Mouse (Mus musculus) myocyte (in vitro differentiated cells): ENCODE results near the gene Msx2. TPM values are rescaled to one million over a fixed set of nuclear protein-coding genes. Genes with fewer than 3 reads are reported as not detected.

Experiments
- H3K27me3 ChIP-seq: one replicate; pipeline ENCODE4 v1.6.1; 2011; ENCODE audit not compliant: control insufficient read depth, insufficient read depth, insufficient read length
- H3K36me3 ChIP-seq: one replicate; pipeline ENCODE4 v1.6.1; 2011; ENCODE audit not compliant: control insufficient read depth, insufficient read depth
- H3K4me2 ChIP-seq: one replicate; pipeline ENCODE4 v1.6.1; 2011; ENCODE audit warnings: low read depth, control low read depth
- H3K4me3 ChIP-seq: one replicate; pipeline ENCODE4 v1.5.1; 2011; ENCODE audit warnings: mild to moderate bottlenecking, control low read depth, moderate library complexity
- H3K79me2 ChIP-seq: one replicate; pipeline ENCODE4 v1.6.1; 2011; ENCODE audit not compliant: control insufficient read depth, insufficient read depth
- H3ac ChIP-seq: one replicate; pipeline ENCODE4 v1.6.1; 2011; ENCODE audit not compliant: control insufficient read depth, insufficient read length
- CEBPB ChIP-seq: IDR thresholded peaks from 2 replicates; pipeline ENCODE4 v1.6.1; 2011; ENCODE audit warnings: mild to moderate bottlenecking, moderate library complexity; ENCODE audit not compliant: poor library complexity, insufficient read depth, severe bottlenecking
- E2F4 ChIP-seq: IDR thresholded peaks from one replicate; pipeline ENCODE4 v1.6.1; 2011; ENCODE audit warnings: mild to moderate bottlenecking, control low read depth, moderate library complexity; ENCODE audit not compliant: insufficient read depth
- MAX ChIP-seq: IDR thresholded peaks from one replicate; pipeline ENCODE4 v1.6.1; 2011; ENCODE audit warnings: low read depth, mild to moderate bottlenecking, control low read depth
- MYOD1 ChIP-seq, 3 experiments: IDR thresholded peaks; one replicate each; pipeline ENCODE4 v1.6.1; 2011; ENCODE audit warnings: control low read depth in 2 of 3, low read depth in 2 of 3, mild to moderate bottlenecking in 2 of 3, moderate library complexity in 1 of 3; ENCODE audit not compliant: insufficient read length in 2 of 3, control insufficient read depth in 1 of 3
- MYOG ChIP-seq, 3 experiments: IDR thresholded peaks; one replicate each; pipeline ENCODE4 v1.6.1; 2011; ENCODE audit warnings: control low read depth in 2 of 3, low read depth in 2 of 3, mild to moderate bottlenecking in 2 of 3; ENCODE audit not compliant: insufficient read length in 2 of 3, control insufficient read depth in 1 of 3, insufficient read depth in 1 of 3
- POLR2A ChIP-seq: IDR thresholded peaks from one replicate; pipeline ENCODE4 v1.6.1; 2011; ENCODE audit warnings: low read depth, mild to moderate bottlenecking, control low read depth, moderate library complexity; ENCODE audit not compliant: insufficient read length
- POLR2AphosphoS2 ChIP-seq: IDR thresholded peaks from one replicate; pipeline ENCODE4 v1.6.1; 2011; ENCODE audit warnings: low read depth, control low read depth; ENCODE audit not compliant: insufficient read length
- REST ChIP-seq: IDR thresholded peaks from one replicate; pipeline ENCODE4 v1.6.1; 2011; ENCODE audit warnings: mild to moderate bottlenecking, control low read depth, moderate library complexity; ENCODE audit not compliant: insufficient read depth, insufficient read length
- SRF ChIP-seq: IDR thresholded peaks from one replicate; pipeline ENCODE4 v1.6.1; 2011; ENCODE audit warnings: low read depth; ENCODE audit not compliant: control insufficient read depth, insufficient read length
- TCF12 ChIP-seq: IDR thresholded peaks from one replicate; pipeline ENCODE4 v1.6.1; 2011; ENCODE audit warnings: mild to moderate bottlenecking, control low read depth; ENCODE audit not compliant: poor library complexity, insufficient read depth, severe bottlenecking
- TCF3 ChIP-seq: IDR thresholded peaks from one replicate; pipeline ENCODE4 v1.6.1; 2011; ENCODE audit warnings: low read depth, control low read depth; ENCODE audit not compliant: insufficient read length
- USF1 ChIP-seq: IDR thresholded peaks from one replicate; pipeline ENCODE4 v1.6.1; 2011; ENCODE audit warnings: low read depth, mild to moderate bottlenecking, control low read depth, moderate library complexity
- polyA plus RNA-seq: library from polyadenylated mRNA; unstranded; fragments of >200 nt; fragmentation: generic; extraction: Trizol; gene quantifications from one replicate; pipeline ENCODE4 v1.2.1, GENCODE M21; 2012; ENCODE audit warnings: missing spikeins

Msx2 gene
- polyA plus RNA-seq, 1 experiment: 0.04 TPM

DNA sequence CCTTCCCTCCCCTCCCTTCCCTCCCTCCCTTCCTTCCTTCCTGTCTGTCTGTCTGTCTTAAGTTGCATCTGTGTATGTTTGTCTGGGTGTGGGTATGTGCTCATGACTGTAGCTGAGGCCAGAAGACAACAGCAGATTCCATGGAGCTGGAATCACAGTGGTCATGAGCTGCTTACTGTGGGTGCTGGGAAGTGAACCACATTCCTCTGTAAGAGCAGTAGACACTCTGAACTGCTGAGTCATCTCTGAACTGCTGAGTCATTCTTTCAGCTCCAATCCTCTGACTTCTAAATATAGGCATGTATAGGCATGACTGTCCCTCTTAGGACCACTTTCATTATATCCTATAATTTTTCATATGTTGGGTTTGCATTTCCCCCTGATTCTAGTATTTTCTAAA, 41.7 kb upstream of the Msx2 start:
- Histone ChIP-seq H3K4me2 (no peak overlapping the region), H3K79me2 (no peaks in the 10 kb centered on the region), H3K27me3 (no peaks in the 10 kb centered on the region), H3K4me3 (no peak overlapping the region), H3K36me3 (no peaks in the 10 kb centered on the region), H3ac (no peak overlapping the region)
- no peak for TF ChIP-seq CEBPB
- no peak for TF ChIP-seq POLR2AphosphoS2
- TF ChIP-seq SRF: no peak
- no peak for TF ChIP-seq TCF12
- no peak for TF ChIP-seq USF1

DNA sequence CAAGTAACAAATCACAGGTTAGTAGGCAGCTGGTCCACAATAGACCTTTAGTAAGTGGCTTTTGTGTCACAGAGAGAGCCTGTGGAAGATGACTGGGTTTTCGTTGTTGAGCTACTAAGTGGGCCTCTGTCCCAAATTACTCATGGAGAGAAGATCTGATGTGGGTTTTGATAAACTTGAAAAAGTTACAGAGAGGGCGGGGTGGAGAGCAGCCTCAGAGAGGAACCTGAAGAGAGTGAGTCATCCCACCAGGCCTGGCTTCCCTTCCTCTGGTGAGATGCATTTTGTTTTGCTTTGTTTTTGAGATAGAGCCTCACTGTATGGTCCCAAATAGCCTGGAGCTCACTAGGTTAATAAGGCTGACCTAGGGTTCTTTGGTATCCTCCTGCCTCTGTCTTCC, 38.5 kb upstream of the Msx2 start:
- Histone ChIP-seq H3K79me2 (no peaks in the 10 kb centered on the region), H3ac (no peak overlapping the region), H3K4me3 (no peak overlapping the region), H3K36me3 (no peaks in the 10 kb centered on the region), H3K27me3 (no peaks in the 10 kb centered on the region), H3K4me2 (no peak overlapping the region)
- TF ChIP-seq REST: no peak
- no peak for TF ChIP-seq CEBPB

DNA sequence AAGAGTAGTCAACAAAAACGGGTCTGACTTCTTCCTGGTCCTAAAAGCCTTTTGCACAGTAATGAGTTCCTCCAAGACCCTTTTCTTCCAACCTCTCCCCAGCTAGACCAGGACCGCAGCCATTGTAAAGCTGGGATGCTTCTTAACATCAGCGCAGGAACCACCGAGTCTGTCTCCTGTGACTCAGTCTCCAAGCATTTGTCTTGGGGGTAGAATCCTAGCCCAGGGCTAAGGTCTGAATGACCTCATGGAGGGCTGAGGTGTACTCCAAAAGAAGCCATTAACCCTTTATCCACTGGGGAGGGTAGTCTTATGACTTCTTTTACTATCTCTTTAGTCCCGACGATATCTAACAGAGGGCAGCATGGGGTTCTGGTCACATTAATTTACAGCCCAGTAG, 29.5 kb upstream of the Msx2 start:
- Histone ChIP-seq H3K79me2 (no peaks in the 10 kb centered on the region), H3K4me3 (no peak overlapping the region), H3ac (no peak overlapping the region), H3K36me3 (no peaks in the 10 kb centered on the region), H3K4me2 (peak overlapping the region; percentile 12), H3K27me3 (no peaks in the 10 kb centered on the region)
- no peak for TF ChIP-seq SRF
- no peak for TF ChIP-seq TCF3
- no peak for TF ChIP-seq CEBPB
- no peak for TF ChIP-seq REST
- TF ChIP-seq TCF12: no peak
- no peak for TF ChIP-seq USF1
- no peak for TF ChIP-seq MYOD1 (IDR thresholded peaks at IDR 0.05; ENCODE audit: control insufficient read depth in 1 of 3, insufficient read length in 2 of 3, low read depth in 2 of 3)
- no peak for TF ChIP-seq E2F4
- TF ChIP-seq POLR2A: no peak
- no peak for TF ChIP-seq MYOG (IDR thresholded peaks at IDR 0.05; ENCODE audit: control insufficient read depth in 1 of 3, insufficient read depth in 1 of 3, insufficient read length in 2 of 3, low read depth in 2 of 3)
- TF ChIP-seq MAX: no peak
- no peak for TF ChIP-seq POLR2AphosphoS2

DNA sequence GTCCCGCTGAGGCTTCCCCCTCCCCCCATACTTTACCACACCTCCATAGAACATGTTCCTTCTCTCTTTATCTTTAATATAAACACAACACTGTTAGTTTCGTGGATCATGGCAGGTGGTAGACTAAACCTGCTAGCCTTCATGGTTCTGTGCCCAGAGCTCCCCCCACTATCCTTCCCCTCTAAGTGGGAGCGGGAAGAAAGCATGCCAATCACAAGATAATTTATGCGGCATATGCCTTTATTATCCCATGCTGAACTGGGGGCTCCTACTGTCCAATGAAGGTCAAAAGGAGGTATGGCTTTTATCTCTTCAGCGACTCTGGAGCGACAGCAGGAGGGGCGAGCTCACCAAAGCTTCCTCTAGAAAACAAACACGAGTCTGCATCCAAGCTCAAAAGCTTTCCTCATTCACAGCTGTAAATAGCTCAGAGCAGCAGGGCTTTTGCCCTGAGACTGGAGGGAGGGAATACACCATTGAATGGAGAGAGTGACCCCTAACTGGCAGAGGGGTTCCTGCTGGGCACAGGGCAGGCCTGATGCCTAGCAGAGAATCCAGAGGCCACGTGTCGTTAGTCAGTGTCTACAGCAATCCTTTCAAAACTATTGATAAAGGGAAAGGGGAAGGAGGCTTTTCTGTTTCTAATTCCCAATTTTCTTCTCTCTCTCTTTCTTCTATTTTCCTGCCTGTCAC, 28.8 kb upstream of the Msx2 start:
- no peak for TF ChIP-seq E2F4
- TF ChIP-seq REST: no peak
- no peak for TF ChIP-seq CEBPB
- TF ChIP-seq POLR2A: no peak
- no peak for TF ChIP-seq POLR2AphosphoS2
- no peak for TF ChIP-seq TCF12
- no peak for TF ChIP-seq TCF3
- TF ChIP-seq MYOG (IDR thresholded peaks at IDR 0.05; ENCODE audit: control insufficient read depth in 1 of 3, insufficient read depth in 1 of 3, insufficient read length in 2 of 3, low read depth in 2 of 3): no peak
- TF ChIP-seq USF1: no peak
- TF ChIP-seq SRF: no peak
- no peak for TF ChIP-seq MAX
- TF ChIP-seq MYOD1 (IDR thresholded peaks at IDR 0.05; ENCODE audit: control insufficient read depth in 1 of 3, insufficient read length in 2 of 3, low read depth in 2 of 3): no peak
- H3K27me3 ChIP-seq: no peaks in the 10 kb centered on the region
- no peaks in the 10 kb centered on the region for H3K36me3 ChIP-seq
- H3K4me3 ChIP-seq: no peak overlapping the region
- H3K4me2 ChIP-seq: no peak overlapping the region
- H3ac ChIP-seq: no peak overlapping the region
- H3K79me2 ChIP-seq: no peaks in the 10 kb centered on the region

DNA sequence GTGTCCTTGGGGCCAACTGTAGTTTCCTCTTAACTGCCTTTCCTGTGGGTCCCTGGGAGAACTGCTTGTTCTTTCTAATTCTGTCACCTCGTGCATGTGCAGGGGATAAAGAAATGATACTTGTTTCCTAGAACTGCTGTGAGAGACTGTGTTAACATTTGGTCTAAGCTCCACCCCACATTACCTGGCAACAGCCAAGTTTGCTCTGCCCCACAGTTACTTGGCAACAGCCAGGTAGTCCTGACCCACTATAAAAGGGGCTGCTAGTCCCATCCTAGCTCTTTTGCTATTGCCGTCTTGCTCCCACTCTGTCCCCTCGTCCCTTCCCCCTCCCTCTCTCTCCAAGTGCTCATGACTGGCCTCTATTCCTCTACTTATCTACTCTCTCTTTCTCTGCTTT, 28.2 kb upstream of the Msx2 start:
- H3ac ChIP-seq: no peak overlapping the region
- H3K79me2 ChIP-seq: no peaks in the 10 kb centered on the region
- H3K4me3 ChIP-seq: no peak overlapping the region
- no peaks in the 10 kb centered on the region for H3K27me3 ChIP-seq
- TF ChIP-seq USF1: no peak
- TF ChIP-seq CEBPB: no peak
- H3K36me3 ChIP-seq: no peaks in the 10 kb centered on the region
- H3K4me2 ChIP-seq: no peak overlapping the region

DNA sequence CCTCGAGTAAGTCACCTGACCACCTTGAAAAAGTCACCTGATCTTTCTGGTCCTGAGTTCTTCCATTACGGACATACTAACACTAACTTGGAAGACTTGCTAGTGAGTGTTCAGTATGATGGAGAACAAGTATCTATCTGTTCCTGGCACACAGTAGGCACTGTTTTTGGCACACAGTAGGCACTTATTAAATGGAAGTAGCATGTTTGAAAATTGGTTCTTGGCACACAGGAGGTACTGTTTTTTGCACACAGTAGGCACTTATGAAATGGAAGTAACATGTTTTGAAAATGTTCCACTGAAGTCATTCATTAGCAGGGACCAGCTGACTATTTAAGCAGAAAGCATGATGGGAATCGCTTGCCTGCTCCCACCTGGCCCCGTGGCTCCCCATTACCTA, 13.6 kb upstream of the Msx2 start:
- no peak overlapping the region for H3K4me2 ChIP-seq
- no peaks in the 10 kb centered on the region for H3K79me2 ChIP-seq
- H3K4me3 ChIP-seq: no peak overlapping the region
- no peaks in the 10 kb centered on the region for H3K27me3 ChIP-seq
- H3ac ChIP-seq: no peak overlapping the region
- no peaks in the 10 kb centered on the region for H3K36me3 ChIP-seq
- TF ChIP-seq MAX: no peak
- no peak for TF ChIP-seq TCF12
- no peak for TF ChIP-seq MYOG (IDR thresholded peaks at IDR 0.05; ENCODE audit: control insufficient read depth in 1 of 3, insufficient read depth in 1 of 3, insufficient read length in 2 of 3, low read depth in 2 of 3)
- no peak for TF ChIP-seq POLR2AphosphoS2
- no peak for TF ChIP-seq E2F4
- no peak for TF ChIP-seq REST
- TF ChIP-seq SRF: no peak
- TF ChIP-seq USF1: no peak
- no peak for TF ChIP-seq MYOD1 (IDR thresholded peaks at IDR 0.05; ENCODE audit: control insufficient read depth in 1 of 3, insufficient read length in 2 of 3, low read depth in 2 of 3)
- no peak for TF ChIP-seq CEBPB
- no peak for TF ChIP-seq POLR2A
- TF ChIP-seq TCF3: no peak
